Mouse (Mus musculus) testis, adult 2 months (tissue): ENCODE data around the gene Npm3. TPM values are rescaled to one million over a fixed set of nuclear protein-coding genes. Genes with fewer than 3 reads are reported as not detected.
A peak's percentile ranks its signal among the peaks of the same experiment; 100 is the strongest.

Experiments used
- H3K27ac ChIP-seq: fragments of 200-500 bp; 2 replicates; pipeline ENCODE4 v1.5.1; 2012; ENCODE audit warnings: low read depth, low read length; ENCODE audit not compliant: control insufficient read depth, insufficient read depth
- H3K27me3 ChIP-seq: fragments of 200-500 bp; 2 replicates; pipeline ENCODE4 v1.6.1; 2012; ENCODE audit warnings: mild to moderate bottlenecking, low read length, moderate library complexity; ENCODE audit not compliant: control insufficient read depth, insufficient read depth
- H3K36me3 ChIP-seq: fragments of 200-500 bp; 2 replicates; pipeline ENCODE4 v1.6.1; 2012; ENCODE audit warnings: mild to moderate bottlenecking, low read length; ENCODE audit not compliant: control insufficient read depth, insufficient read depth
- H3K4me1 ChIP-seq: fragments of 200-500 bp; 2 replicates; pipeline ENCODE4 v1.6.1; 2012; ENCODE audit warnings: low read length; ENCODE audit not compliant: control insufficient read depth, insufficient read depth
- H3K4me3 ChIP-seq: fragments of 200-500 bp; 2 replicates; pipeline ENCODE4 v1.5.1; 2012; ENCODE audit warnings: low read depth, mild to moderate bottlenecking, low read length, moderate library complexity, mixed read lengths; ENCODE audit not compliant: control insufficient read depth
- CTCF ChIP-seq: fragments of 200-500 bp; IDR thresholded peaks from 2 replicates; pipeline ENCODE4 v1.5.1; 2012; ENCODE audit warnings: low read depth, mild to moderate bottlenecking, inconsistent platforms, low read length, moderate library complexity; ENCODE audit not compliant: control insufficient read depth, insufficient read depth, insufficient replicate concordance
- POLR2A ChIP-seq: fragments of 200-500 bp; IDR thresholded peaks from 2 replicates; pipeline ENCODE4 v1.6.1; 2012; ENCODE audit warnings: low read depth, mild to moderate bottlenecking, inconsistent platforms, low read length, moderate library complexity; ENCODE audit not compliant: control insufficient read depth
- polyA plus RNA-seq: library from polyadenylated mRNA; depleted of rRNA; stranded (reverse); fragments of >200 nt; gene quantifications from 2 replicates; pipeline ENCODE4 v1.2.3, GENCODE M21; 2012

Gene Npm3
- polyA plus RNA-seq, 1 experiment: 212 TPM

GRCm38 (mm10) chr19:45737846-45738484 is 11.4 kb downstream of the Npm3 start:
- no peak overlapping the region for H3K4me3 ChIP-seq
- H3K27me3 ChIP-seq: no peaks in the 10 kb centered on the region; the same call in 1 of the 2 replicates
- H3K27ac ChIP-seq: no peak overlapping the region
- peaks cover 30% of the 10 kb centered on the region for H3K4me1 ChIP-seq
- H3K36me3 ChIP-seq: no peaks in the 10 kb centered on the region
- TF ChIP-seq POLR2A (no peak), CTCF (no peak)

GRCm38 (mm10) chr19:45737208-45737845 is 12.1 kb downstream of the Npm3 start:
- H3K27me3 ChIP-seq: no peaks in the 10 kb centered on the region; the same call in 1 of the 2 replicates
- TF ChIP-seq POLR2A (no peak), CTCF (no peak)
- peaks cover 28% of the 10 kb centered on the region for H3K4me1 ChIP-seq
- H3K36me3 ChIP-seq: no peaks in the 10 kb centered on the region
- peak overlapping the region; percentile 54 for H3K4me3 ChIP-seq
- H3K27ac ChIP-seq: no peak overlapping the region

- peaks cover 23% of the 10 kb centered on the region for H3K4me1 ChIP-seq
- H3K27me3 ChIP-seq: no peaks in the 10 kb centered on the region; the same call in 1 of the 2 replicates
- H3K4me3 ChIP-seq: peak overlapping the region; percentile 54
- H3K27ac ChIP-seq: no peak overlapping the region
- H3K36me3 ChIP-seq: no peaks in the 10 kb centered on the region
- TF ChIP-seq CTCF (no peak), POLR2A (no peak)
These were observed 12.6 kb downstream of the Npm3 start for GRCm38 (mm10) chr19:45736855-45737207.

GRCm38 (mm10) chr19:45736241-45736640 is 13.2 kb downstream of the Npm3 start:
- no peaks in the 10 kb centered on the region for H3K36me3 ChIP-seq
- peaks cover 20% of the 10 kb centered on the region for H3K4me1 ChIP-seq
- H3K27ac ChIP-seq: no peak overlapping the region
- H3K27me3 ChIP-seq: no peaks in the 10 kb centered on the region
- H3K4me3 ChIP-seq: peak overlapping the region; percentile 10; the same call in 1 of the 2 replicates
- TF ChIP-seq POLR2A (no peak), CTCF (no peak)

- H3K27me3 ChIP-seq: no peaks in the 10 kb centered on the region
- no peak for TF ChIP-seq POLR2A
- TF ChIP-seq CTCF: no peak
- H3K36me3 ChIP-seq: no peaks in the 10 kb centered on the region
- H3K27ac ChIP-seq: no peak overlapping the region
- H3K4me3 ChIP-seq: no peak overlapping the region
- H3K4me1 ChIP-seq: peaks cover 20% of the 10 kb centered on the region
These were observed 14.6 kb downstream of the Npm3 start for GRCm38 (mm10) chr19:45734762-45735161.

- Histone ChIP-seq H3K27me3 (no peaks in the 10 kb centered on the region), H3K27ac (no peak overlapping the region), H3K36me3 (no peaks in the 10 kb centered on the region), H3K4me3 (no peak overlapping the region), H3K4me1 (peaks cover 20% of the 10 kb centered on the region)
- TF ChIP-seq POLR2A: no peak
These were observed 15.2 kb downstream of the Npm3 start for GRCm38 (mm10) chr19:45734191-45734590.

GRCm38 (mm10) chr19:45733564-45733963 is 15.8 kb downstream of the Npm3 start:
- no peak overlapping the region for H3K27ac ChIP-seq
- no peak overlapping the region for H3K4me3 ChIP-seq
- peaks cover 23% of the 10 kb centered on the region for H3K4me1 ChIP-seq
- TF ChIP-seq POLR2A (no peak), CTCF (no peak)
- no peaks in the 10 kb centered on the region for H3K36me3 ChIP-seq
- H3K27me3 ChIP-seq: no peaks in the 10 kb centered on the region

GRCm38 (mm10) chr19:45731658-45732057 is 17.7 kb downstream of the Npm3 start:
- no peaks in the 10 kb centered on the region for H3K36me3 ChIP-seq
- H3K27ac ChIP-seq: no peak overlapping the region
- H3K27me3 ChIP-seq: no peaks in the 10 kb centered on the region
- no peak for TF ChIP-seq CTCF
- no peak for TF ChIP-seq POLR2A
- H3K4me3 ChIP-seq: peak overlapping the region; percentile 41
- peaks cover 22% of the 10 kb centered on the region for H3K4me1 ChIP-seq
